Mouse (Mus musculus) megakaryocyte-erythroid progenitor cell, adult 5-6 weeks (primary cell): ENCODE measurements around the gene Tshr. TPM values are rescaled to one million over a fixed set of nuclear protein-coding genes. Genes with fewer than 3 reads are reported as not detected.
"Not testable (repeated sequence)": the region's sequence is repeated elsewhere in the genome, so short reads cannot be mapped to it uniquely, and the experiment has no call there.

Experiments used
- ATAC-seq: replicated peaks from 2 replicates; pipeline ENCODE4 v1.8.0; 2016; ENCODE audit warnings: mild to moderate bottlenecking, inconsistent platforms; ENCODE audit not compliant: severe bottlenecking, poor library complexity, low FRiP score, low TSS enrichment
- total RNA-seq, 2 experiments: library from RNA; stranded (forward) in 1 of 2; stranded (reverse) in 1 of 2; fragments of 200-1000, 215-1000 nt in 1 of 2; fragments of >200 nt in 1 of 2; fragmentation: Nextera tagmentation in 1 of 2; gene quantifications; 2 replicates each; pipeline ENCODE4 v1.2.3; 2014 to 2017

Gene Tshr
- total RNA-seq, 2 experiments from 2014 or later: not detected

- no peak for ATAC-seq
These were observed 199.0 kb downstream of the Tshr start for GRCm38 (mm10) chr12:91583409-91583808.

GRCm38 (mm10) chr12:91585206-91585605 is 200.8 kb downstream of the Tshr start:
- no peak for ATAC-seq

- ATAC-seq: not testable (repeated sequence)
These were observed 201.5 kb downstream of the Tshr start for GRCm38 (mm10) chr12:91585815-91586214.

GRCm38 (mm10) chr12:91587077-91587476 is 202.7 kb downstream of the Tshr start:
- no peak for ATAC-seq

GRCm38 (mm10) chr12:91587491-91588033 is 203.2 kb downstream of the Tshr start:
- ATAC-seq: no peak

GRCm38 (mm10) chr12:91588176-91588669 is 203.9 kb downstream of the Tshr start:
- ATAC-seq: peak; percentile 75

GRCm38 (mm10) chr12:91588670-91589541 is 204.5 kb downstream of the Tshr start:
- no peak for ATAC-seq

GRCm38 (mm10) chr12:91589542-91589846 is 205.1 kb downstream of the Tshr start:
- no peak for ATAC-seq

- peak; percentile 81 for ATAC-seq
These were observed 205.7 kb downstream of the Tshr start, which contains the start of gene Gtf2a1 for GRCm38 (mm10) chr12:91589847-91590690. Gene Gtf2a1, minus strand, starts transcription at chr12:91590487.

GRCm38 (mm10) chr12:91590716-91591115 is 206.4 kb downstream of the Tshr start:
- no peak for ATAC-seq

- no peak for ATAC-seq
These were observed 206.8 kb downstream of the Tshr start for GRCm38 (mm10) chr12:91591191-91591590.

- no peak for ATAC-seq
These were observed 207.8 kb downstream of the Tshr start for GRCm38 (mm10) chr12:91592128-91592527.

Other genes starting within 250 kb of the Tshr start
- 62.2 and 81.3 TPM in 2 replicates for gene Cep128, start 154 bp upstream of the Tshr start, total RNA-seq (2014; fragmentation: Nextera tagmentation)
- 49.6 and 87.1 TPM in 2 replicates for gene Cep128, start 154 bp upstream of the Tshr start, total RNA-seq (2017)
- 25.7 and 31.3 TPM in 2 replicates for gene Gtf2a1, start 205.9 kb downstream of the Tshr start, total RNA-seq (2014; fragmentation: Nextera tagmentation)
- gene Gtf2a1, start 205.9 kb downstream of the Tshr start, total RNA-seq (2017): 33.8 and 36.1 TPM in 2 replicates